ENCODE assay signal across 10 mouse cellular contexts in genomic region chr13:51918781-51919170, GRCm38 (mm10).
A peak's percentile ranks its signal among the peaks of the same experiment; 100 is the strongest.
DNase-seq lines count a peak whose midpoint lies in the region; ATAC-seq lines count a peak whose summit lies in the region.
"Had no signal": no experiment of that assay in that cellular context is flagged by ENCODE, and none has a peak within 500 bp of the region (broad histone marks: within the 10 kb centered on the region; RNA-seq: fewer than 3 reads in every experiment).

No protein-coding gene starts in this region.

- no peak overlapping the region for H3K9ac ChIP-seq in limb, embryonic 12.5 days (replicated peaks)

- no peaks in the 10 kb centered on the region for H3K9me3 ChIP-seq in hindbrain, embryonic 10.5 days
- no peaks in the 10 kb centered on the region for H3K9me3 ChIP-seq in limb, embryonic 12.5 days

- 2% methylated on average over 10 of the region's 10 CpGs for WGBS in hindbrain, embryonic 10.5 days
- 8% methylated on average over 10 of the region's 10 CpGs for WGBS in limb, embryonic 12.5 days

- peak; percentile 76 for DNase-seq in retina, postnatal 1 day
- no peak for DNase-seq in retina, embryonic 14.5 days (ENCODE audit: low spot score)
- DNase-seq in hindbrain, embryonic 10.5 days (ENCODE audit: low spot score), result peak; percentile 75
- no peak for DNase-seq in thymus, postnatal 25 days
- DNase-seq in gastrocnemius, adult 8-10 months (ENCODE audit: low spot score in 2 of 2), result no peak
- no peak for DNase-seq in adrenal gland, adult 18-20 months (ENCODE audit: low spot score in 2 of 2)
- DNase-seq: gastrocnemius, postnatal 10 days; right cerebral cortex, postnatal 14 days had no signal

- no peaks in the 10 kb centered on the region for H3K36me3 ChIP-seq in hindbrain, embryonic 10.5 days
- no peaks in the 10 kb centered on the region for H3K36me3 ChIP-seq in limb, embryonic 12.5 days

- ATAC-seq in limb, embryonic 12.5 days (ENCODE audit: insufficient number of reproducible peaks, insufficient read depth, low FRiP score, low TSS enrichment, low read depth), result peak; percentile 22; the same call in 1 of the 2 replicates
- ATAC-seq in megakaryocyte progenitor cell, adult 5-6 weeks (replicated peaks; ENCODE audit: poor library complexity), result no peak

- H3K4me1 ChIP-seq in hindbrain, embryonic 10.5 days (replicated peaks), result peaks cover 69% of the 10 kb centered on the region
- H3K4me1 ChIP-seq in limb, embryonic 12.5 days (replicated peaks), result peaks cover 54% of the 10 kb centered on the region

- peak overlapping the region; percentile 88 for H3K27ac ChIP-seq in hindbrain, embryonic 10.5 days
- H3K27ac ChIP-seq in limb, embryonic 12.5 days, result no peak overlapping the region

- peaks cover 93% of the 10 kb centered on the region for H3K27me3 ChIP-seq in hindbrain, embryonic 10.5 days (ENCODE audit: insufficient read depth, poor library complexity, severe bottlenecking)
- H3K27me3 ChIP-seq in limb, embryonic 12.5 days, result peaks cover 42% of the 10 kb centered on the region

- H3K4me3 ChIP-seq in hindbrain, embryonic 10.5 days, result peak overlapping the region; percentile 25
- no peak overlapping the region for H3K4me3 ChIP-seq in limb, embryonic 12.5 days (replicated peaks)

- peak overlapping the region; percentile 19; the same call in 1 of the 2 replicates for H3K4me2 ChIP-seq in limb, embryonic 12.5 days

Comparison
In these comparisons a context has a peak if more than half of its experiments do, and no peak if none do; other contexts are left out.
1. DNase-seq: peak in retina, postnatal 1 day (single experiment) and hindbrain, embryonic 10.5 days (single experiment); none in retina, embryonic 14.5 days (single experiment), thymus, postnatal 25 days (single experiment), gastrocnemius, adult 8-10 months (0 of 2) and adrenal gland, adult 18-20 months (0 of 2).